Mouse (Mus musculus): Measurements from ENCODE around the gene Ing4. TPM values are rescaled to one million over a fixed set of nuclear protein-coding genes. Genes with fewer than 3 reads are reported as not detected.

Gene Ing4
- 49.3 TPM for polyA plus RNA-seq (2017; shearing (Covaris generic))

DNA sequence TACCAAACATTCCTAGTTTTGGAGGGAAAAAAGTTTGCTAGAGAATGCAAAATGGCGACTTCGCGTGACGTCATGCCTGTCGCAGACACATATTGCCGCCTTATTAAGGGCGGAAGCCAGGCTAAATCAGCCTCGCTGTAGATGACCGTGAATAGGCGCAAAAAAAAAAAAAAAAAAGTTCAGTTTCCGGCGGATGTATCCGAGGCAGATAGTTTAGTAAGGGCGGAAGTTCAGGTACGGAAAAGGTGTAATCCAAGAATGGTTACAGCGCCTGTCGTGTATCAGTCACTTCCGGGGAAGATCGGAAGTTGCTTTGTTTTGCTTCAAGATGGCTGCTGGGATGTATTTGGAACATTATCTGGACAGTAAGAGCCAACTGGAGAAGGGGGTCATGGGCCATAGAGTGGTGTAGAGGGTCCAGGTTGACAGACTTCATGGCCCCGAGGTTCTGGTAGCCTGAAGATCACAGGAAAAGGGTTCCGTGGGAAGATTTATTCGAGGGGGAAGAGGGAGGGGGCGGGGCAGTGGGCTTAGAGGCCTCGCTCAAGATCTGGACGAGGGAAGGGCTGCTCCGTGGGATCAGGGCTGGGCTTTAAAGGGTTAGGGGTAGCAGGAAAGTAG, at the start of gene Ing4:
Gene Ing4, plus strand, starts transcription at position 228 of the 621 bp plus-strand sequence.

DNA sequence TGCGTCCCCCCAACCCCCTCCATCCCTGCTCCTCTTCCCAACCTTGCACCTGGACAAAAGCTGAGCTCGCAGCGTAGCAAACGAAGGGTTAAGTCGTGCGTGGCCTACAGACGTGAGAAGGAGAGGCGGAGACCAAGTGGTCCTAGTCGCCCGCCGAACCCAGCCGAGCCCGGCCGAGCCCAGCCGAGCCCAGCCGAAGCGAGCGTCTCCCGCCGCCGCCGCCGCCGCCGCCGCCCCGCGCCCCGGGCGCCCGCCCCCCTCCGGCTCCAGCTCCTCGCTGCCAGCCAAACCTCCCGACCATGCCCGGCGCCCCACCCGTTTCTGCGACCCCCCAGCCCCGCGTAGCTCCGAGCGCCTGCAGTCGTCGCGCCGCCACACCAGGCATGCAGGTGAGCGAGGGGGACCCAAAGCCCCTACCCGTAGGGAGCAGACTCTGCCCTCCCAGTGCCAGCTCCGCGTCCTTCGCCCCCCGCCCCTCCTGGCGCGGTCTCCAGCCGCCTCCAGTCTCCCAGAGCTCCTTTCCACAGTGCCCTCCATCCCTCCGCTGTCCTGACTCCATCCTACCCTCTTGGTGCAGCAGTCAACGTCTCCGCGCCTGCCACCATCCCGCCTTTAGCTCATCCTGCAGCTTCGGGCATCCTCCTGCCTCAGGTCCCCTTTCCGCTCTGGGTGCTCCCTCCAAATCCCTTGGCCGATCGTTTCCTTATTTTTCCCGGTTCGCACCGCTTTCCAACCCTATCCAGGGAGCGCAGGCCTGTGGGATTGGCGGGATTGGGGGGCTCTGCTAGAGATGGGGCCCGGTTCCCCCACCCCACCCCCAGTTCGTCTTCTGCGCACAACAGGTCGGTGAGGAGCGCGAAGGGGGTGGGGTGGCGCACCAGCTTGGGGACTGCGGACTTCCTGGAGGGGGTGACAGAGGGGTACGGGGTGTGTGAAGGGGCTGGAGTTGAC, 42.7 kb upstream of the Ing4 start, which contains the start of gene Pianp:
Gene Pianp, plus strand, starts transcription at position 144 of the 951 bp plus-strand sequence.

DNA sequence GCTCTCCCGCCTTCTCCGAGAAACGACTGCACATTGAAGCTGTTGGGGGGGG, 30.6 kb upstream of the Ing4 start, which contains the start of gene Zfp384:
Gene Zfp384, plus strand, starts transcription at position 17 of the 52 bp plus-strand sequence.

DNA sequence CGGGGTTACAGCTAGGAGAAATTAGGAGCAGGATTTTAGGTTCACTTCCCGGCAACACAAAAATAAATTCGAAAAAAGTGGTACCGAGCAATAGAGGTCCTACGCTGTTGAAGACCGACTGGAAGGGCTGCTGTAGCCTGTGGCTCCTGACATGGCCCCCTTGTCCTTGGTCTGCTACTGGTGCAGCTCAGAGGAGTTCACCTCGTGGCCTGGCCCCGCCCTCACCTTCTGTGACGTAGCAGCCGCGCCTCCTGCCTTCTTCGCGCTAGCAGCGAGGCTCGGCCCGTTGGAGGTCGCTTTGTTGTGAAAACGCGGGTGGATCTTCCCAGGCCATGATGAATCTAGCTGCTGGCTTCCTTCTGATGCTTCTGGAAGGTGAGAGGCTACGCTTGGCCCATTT, 10.1 kb downstream of the Ing4 start, which contains the start of gene Acrbp:
Gene Acrbp, plus strand, starts transcription at position 12 of the 400 bp plus-strand sequence.

DNA sequence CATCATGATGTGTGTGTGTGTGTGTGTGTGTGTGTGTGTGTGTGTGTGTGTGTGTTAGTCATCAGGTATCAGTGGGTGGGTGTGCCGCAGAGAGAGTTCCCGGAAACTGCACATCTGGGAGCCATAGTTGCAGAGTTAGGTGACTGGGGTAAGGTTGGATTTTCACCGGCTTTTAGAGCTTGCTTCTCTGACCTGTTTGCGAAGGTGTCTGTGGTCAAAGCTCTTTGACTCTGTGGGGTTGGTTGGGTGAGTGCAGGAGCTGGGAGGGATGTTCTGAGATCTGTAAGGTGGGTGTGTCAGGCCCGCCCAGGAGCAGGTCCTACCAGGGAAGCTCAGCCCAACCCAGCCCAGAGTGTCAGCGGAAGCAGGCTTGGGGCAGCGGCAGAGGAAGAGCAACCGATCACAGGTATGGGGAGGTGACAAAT, 28.0 kb downstream of the Ing4 start, which contains the start of gene Lpar5:
Gene Lpar5, plus strand, starts transcription at position 350 of the 425 bp plus-strand sequence.

DNA sequence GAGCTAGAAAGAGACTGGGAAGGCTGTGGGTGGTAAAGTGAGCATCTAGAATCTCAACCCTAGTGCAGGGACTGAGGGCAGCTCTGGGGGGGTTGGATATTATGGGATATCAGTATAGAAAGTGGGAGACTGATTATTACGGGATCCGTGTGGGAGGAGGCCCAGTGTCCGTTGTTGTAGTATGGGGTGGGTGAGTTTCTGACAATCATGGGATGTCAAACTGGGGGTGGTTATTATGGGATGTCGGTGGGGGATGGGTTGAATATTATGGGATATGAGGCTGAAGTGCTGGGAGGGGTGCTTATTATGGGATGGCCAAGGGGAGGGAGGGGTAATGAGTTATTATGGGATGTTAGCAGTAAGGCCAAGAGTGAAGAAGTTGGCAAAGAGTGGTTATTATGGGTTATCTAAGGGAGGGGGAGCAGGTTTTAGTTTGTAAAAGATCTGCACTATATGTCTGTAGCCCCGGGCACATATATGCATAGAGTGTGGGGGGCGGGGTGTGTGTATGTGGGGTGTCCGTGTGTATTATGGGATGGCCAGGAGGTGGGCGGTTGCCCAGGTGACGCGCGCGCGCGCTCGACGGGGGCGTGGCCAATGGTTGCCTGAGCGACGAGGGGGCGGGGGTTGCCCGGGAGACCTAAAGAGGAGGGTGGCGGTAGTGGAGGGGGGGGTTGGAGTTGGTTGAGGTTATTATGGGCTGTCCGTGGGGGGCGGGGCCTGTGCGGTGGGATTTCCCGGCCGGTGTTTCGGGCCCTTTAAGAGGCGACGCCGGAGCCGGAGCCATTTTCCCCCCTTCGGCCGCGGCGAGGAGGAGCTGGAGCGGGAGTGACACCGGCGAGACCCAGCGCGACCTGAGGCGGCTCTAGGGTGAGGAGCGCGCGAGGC, 56.1 kb downstream of the Ing4 start, which contains the start of gene Chd4:
Gene Chd4, plus strand, starts transcription at position 591 of the 888 bp plus-strand sequence.

Other genes with a start within 250 kb of the Ing4 start
- 1.8 TPM for gene Spsb2, start 231.1 kb upstream of the Ing4 start, polyA plus RNA-seq (2017; shearing (Covaris generic))
- gene Tpi1, start 225.5 kb upstream of the Ing4 start, polyA plus RNA-seq (2017; shearing (Covaris generic)) = 98.4 TPM
- gene Usp5, start 210.3 kb upstream of the Ing4 start, polyA plus RNA-seq (2017; shearing (Covaris generic)) = 69.2 TPM
- gene Cdca3, start 210.2 kb upstream of the Ing4 start, polyA plus RNA-seq (2017; shearing (Covaris generic)) = 3.2 TPM
- gene Gnb3, start 199.5 kb upstream of the Ing4 start, polyA plus RNA-seq (2017; shearing (Covaris generic)) = not detected
- gene P3h3, start 182.0 kb upstream of the Ing4 start, polyA plus RNA-seq (2017; shearing (Covaris generic)) = not detected
- gene Gpr162, start 175.8 kb upstream of the Ing4 start, polyA plus RNA-seq (2017; shearing (Covaris generic)) = not detected
- gene Cd4, start 151.5 kb upstream of the Ing4 start, polyA plus RNA-seq (2017; shearing (Covaris generic)) = 584 TPM
- not detected for gene Lag3, start 128.1 kb upstream of the Ing4 start, polyA plus RNA-seq (2017; shearing (Covaris generic))
- gene Ptms, start 119.7 kb upstream of the Ing4 start, polyA plus RNA-seq (2017; shearing (Covaris generic)) = 4.5 TPM
- 126 TPM for gene Mlf2, start 108.4 kb upstream of the Ing4 start, polyA plus RNA-seq (2017; shearing (Covaris generic))
- gene Cops7a, start 74.2 kb upstream of the Ing4 start, polyA plus RNA-seq (2017; shearing (Covaris generic)) = 38.9 TPM
- not detected for gene Pianp, start 43.1 kb upstream of the Ing4 start, polyA plus RNA-seq (2017; shearing (Covaris generic))
- 55.9 TPM for gene Zfp384, start 30.6 kb upstream of the Ing4 start, polyA plus RNA-seq (2017; shearing (Covaris generic))
- 7.8 TPM for gene Acrbp, start 9.9 kb downstream of the Ing4 start, polyA plus RNA-seq (2017; shearing (Covaris generic))
- 7.1 TPM for gene Lpar5, start 28.2 kb downstream of the Ing4 start, polyA plus RNA-seq (2017; shearing (Covaris generic))
- gene Chd4, start 56.2 kb downstream of the Ing4 start, polyA plus RNA-seq (2017; shearing (Covaris generic)) = 37.9 TPM
- gene Nop2, start 92.1 kb downstream of the Ing4 start, polyA plus RNA-seq (2017; shearing (Covaris generic)) = 36.2 TPM
- gene Iffo1, start 105.5 kb downstream of the Ing4 start, polyA plus RNA-seq (2017; shearing (Covaris generic)) = 16.8 TPM
- 339 TPM for gene Gapdh, start 126.7 kb downstream of the Ing4 start, polyA plus RNA-seq (2017; shearing (Covaris generic))
- 16.2 TPM for gene Ncapd2, start 151.9 kb downstream of the Ing4 start, polyA plus RNA-seq (2017; shearing (Covaris generic))
- gene Mrpl51, start 152.0 kb downstream of the Ing4 start, polyA plus RNA-seq (2017; shearing (Covaris generic)) = 63.7 TPM
- gene Vamp1, start 175.8 kb downstream of the Ing4 start, polyA plus RNA-seq (2017; shearing (Covaris generic)) = 16.1 TPM
- 104 TPM for gene Tapbpl, start 192.1 kb downstream of the Ing4 start, polyA plus RNA-seq (2017; shearing (Covaris generic))
- 270 TPM for gene Cd27, start 197.2 kb downstream of the Ing4 start, polyA plus RNA-seq (2017; shearing (Covaris generic))
- gene Tuba3a, start 246.3 kb downstream of the Ing4 start, polyA plus RNA-seq (2017; shearing (Covaris generic)) = 0.90 TPM